Mouse (Mus musculus): Measurements from ENCODE around the gene Gm21860.
"Not testable (repeated sequence)": the region's sequence is repeated elsewhere in the genome, so short reads cannot be mapped to it uniquely, and the experiment has no call there.

The Gm21860 gene

DNA sequence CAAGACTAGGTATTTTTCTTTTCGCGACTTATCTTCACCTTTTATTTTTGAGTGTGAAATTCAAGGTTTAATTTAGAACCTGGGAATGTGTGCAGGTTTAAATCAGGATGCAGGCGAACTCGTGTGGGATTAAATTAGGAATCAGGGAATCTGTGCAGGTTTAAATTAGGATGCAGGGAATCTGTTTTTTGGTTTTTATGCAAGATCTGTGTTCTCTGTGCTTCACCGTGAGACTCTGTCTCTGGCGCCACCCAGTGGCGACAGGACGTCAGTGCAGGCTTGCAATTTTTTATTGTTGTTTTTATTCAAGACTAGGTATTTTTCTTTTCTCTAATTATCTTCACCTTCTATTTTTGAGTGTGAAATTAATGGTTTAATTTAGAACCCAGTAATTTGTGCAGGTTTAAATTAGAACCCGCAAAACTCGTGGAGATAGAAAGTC is 22.5 kb downstream of the Gm21860 start:
- not testable (repeated sequence) for DNase-seq (ENCODE audit: low spot score in 2 of 2)

DNA sequence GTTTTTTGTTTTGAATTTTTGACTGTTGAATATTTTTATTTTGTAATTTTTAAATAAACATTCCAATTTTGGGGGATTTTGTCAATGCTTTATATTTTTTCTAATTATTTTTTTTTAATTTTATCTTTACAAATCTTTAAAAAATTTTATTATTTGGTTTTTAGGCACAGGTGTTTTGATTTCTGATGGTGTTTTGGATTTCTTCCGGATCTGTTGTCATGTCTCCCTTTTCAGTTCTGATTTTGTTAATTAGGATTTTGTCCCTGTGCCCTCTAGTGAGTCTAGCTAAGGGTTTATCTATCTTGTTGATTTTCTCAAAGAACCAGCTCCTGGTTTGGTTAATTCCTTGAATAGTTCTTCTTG is 23.0 kb downstream of the Gm21860 start:
- not testable (repeated sequence) for DNase-seq (ENCODE audit: low spot score in 2 of 2)

DNA sequence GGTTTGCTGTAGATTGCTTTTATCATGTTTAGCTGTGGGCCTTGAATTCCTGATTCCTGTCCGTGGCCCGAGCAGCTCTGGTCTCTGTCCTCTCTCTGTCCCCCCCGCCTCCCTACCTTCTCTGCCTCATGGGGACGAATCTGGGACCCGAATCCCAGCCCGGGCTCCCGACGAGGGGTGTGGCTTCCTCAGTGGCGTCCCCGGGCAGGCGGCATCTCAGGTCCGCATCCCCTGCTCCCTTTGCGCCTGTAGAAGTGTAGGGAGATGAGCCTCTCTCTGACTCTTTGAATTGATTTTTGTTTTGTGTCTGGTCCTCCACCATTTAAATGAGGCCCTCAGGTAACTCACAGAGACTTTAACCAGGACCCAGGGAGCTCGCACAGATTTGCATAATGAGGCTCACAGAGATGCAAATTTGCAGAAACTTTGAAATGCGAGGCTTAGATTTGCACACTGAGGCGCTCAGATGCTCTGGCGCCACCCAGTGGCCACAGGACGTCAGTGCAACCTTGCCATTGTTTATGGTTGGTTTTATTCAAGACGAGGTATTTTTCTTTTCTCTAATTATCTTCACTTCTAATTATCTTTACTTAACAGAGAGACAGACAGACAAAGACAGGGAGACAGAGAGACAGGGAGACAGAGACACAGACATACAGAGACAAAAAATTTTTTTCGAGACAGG is 23.6 kb downstream of the Gm21860 start:
- not testable (repeated sequence) for DNase-seq (ENCODE audit: low spot score in 2 of 2)

DNA sequence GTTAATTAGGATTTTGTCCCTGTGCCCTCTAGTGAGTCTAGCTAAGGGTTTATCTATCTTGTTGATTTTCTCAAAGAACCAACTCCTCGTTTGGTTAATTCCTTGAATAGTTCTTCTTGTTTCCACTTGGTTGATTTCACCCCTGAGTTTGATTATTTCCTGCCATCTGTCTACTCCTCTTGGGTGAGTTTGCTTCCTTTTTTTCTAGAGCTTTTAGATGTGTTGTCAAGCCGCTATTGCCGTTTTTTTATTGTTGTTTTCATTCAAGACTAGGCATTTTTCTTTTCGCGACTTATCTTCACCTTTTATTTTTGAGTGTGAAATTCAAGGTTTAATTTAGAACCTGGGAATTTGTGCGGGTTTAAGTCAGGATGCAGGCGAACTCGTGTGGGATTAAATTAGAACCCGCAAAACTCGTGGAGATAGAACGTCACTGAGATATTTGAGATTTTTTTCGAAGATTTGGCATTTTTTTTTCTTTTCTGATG is 24.8 kb downstream of the Gm21860 start:
- DNase-seq (ENCODE audit: low spot score in 2 of 2), result not testable (repeated sequence)

DNA sequence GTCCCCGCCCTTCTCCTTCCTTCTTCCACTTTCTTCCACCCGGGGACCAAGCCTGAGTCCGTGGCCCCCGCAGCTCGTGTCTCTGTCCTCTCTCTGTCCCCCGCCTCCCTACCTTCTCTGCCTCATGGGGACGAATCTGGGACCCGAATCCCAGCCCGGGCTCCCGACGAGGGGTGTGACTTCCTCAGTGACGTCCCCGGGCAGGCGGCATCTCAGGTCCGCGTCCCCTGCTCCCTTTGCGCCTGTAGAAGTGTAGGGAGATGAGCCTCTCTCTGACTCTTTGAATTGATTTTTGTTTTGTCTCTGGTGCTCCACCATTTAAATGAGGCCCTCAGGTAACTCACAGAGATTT is 25.7 kb downstream of the Gm21860 start:
- not testable (repeated sequence) for DNase-seq (ENCODE audit: low spot score in 2 of 2)

DNA sequence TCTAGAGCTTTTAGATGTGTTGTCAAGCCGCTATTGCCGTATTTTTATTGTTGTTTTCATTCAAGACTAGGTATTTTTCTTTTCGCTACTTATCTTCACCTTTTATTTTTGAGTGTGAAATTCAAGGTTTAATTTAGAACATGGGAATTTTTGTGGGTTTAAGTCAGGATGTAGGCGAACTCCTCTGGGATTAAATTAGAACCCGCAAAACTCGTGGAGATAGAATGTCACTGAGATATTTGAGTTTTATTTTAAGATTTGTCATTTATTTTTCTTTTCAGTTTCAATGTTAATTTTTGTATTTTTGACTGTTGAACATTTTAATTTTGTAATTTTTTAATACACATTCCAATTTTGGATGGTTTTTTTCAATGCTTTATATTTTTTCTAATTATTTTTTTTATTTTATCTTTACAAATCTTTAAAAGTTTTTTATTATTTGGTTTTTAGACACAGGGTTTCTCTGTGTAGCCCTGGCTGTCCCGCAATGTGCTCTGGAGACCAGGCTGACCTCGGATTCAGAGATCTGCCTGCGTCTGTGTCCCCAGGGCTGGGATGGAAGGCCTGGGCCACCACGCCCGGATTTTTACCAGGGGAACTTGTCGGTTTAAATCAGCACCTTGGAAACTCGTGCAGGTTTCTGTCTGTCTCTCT is 26.2 kb downstream of the Gm21860 start:
- DNase-seq (ENCODE audit: low spot score in 2 of 2), result not testable (repeated sequence)

DNA sequence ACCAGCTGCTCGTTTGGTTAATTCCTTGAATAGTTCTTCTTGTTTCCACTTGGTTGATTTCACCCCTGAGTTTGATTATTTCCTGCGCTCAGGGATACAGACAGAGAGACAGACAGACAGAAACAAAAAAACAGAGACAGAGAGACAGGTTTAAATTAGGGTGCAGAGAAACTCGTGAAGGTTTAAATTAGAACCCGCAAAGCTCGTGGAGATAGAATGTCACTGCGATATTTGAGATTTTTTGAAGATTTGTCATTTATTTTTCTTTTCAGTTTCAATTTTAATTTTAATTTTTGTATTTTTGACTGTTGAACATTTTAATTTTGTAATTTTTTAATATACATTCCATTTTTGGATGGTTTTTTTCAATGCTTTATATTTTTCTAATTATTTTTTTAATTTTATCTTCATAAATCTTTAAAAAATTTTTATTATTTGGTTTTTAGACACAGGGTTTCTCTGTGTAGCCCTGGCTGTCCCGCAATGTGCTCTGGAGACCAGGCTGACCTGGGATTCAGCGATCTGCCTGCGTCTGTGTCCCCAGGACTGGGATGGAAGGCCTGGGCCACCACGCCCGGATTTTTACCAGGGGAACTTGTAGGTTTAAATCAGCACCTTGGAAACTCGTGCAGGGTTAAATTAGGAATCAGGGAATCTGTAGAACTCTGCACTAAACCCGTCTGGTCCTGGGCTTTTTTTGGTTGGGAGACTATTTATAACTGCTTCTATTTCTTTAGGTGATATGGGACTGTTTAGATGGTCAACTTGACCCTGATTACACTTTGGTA is 27.3 kb downstream of the Gm21860 start:
- not testable (repeated sequence) for DNase-seq (ENCODE audit: low spot score in 2 of 2)

DNA sequence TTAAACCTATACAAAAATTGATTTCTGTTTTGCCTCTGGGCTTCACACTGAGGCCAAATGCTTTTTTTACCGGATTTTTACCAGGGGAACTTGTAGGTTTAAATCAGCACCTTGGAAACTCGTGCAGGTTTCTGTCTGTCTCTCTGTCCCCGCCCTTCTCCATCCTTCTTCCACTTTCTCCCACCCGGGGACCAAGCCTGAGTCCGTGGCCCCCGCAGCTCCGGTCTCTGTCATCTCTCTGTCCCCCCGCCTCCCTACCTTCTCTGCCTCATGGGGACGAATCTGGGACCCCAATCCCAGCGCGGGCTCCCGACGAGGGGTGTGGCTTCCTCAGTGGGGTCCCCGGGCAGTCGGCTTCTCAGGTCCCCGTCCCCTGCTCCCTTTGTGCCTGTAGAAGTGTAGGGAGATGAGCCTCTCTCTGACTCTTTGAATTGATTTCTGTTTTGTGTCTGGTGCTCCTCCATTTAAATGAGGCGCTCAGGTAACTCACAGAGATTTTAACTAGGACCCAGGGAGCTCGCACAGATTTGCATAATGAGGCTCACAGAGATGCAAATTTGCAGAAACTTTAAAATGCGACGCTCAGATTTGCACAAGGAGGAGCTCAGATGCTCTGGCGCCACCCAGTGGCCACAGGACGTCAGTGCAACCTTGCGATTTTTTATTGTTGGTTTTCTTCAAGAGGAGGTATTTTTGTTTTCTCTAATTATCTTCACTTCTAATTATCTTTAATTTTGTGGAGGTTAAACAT is 28.7 kb downstream of the Gm21860 start:
- not testable (repeated sequence) for DNase-seq (ENCODE audit: low spot score in 2 of 2)

DNA sequence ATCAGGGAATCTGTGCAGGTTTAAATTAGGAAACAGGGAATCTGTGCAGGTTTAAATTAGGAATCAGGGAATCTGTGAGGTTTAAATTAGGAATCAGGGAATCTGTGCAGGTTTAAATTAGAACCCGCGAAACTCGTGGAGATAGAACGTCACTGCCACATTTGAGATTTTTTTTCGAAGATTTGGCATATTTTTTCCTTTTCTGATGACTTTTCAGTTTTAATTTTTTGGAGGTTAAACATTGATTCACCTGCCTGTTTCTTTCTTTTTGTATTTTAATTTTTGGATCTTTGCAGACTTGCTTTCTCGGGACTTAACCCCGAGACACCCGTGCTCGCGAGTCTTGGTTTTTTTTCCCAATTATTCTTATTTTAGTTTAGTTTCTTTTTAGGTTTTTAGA is 29.5 kb downstream of the Gm21860 start:
- not testable (repeated sequence) for DNase-seq (ENCODE audit: low spot score in 2 of 2)

DNA sequence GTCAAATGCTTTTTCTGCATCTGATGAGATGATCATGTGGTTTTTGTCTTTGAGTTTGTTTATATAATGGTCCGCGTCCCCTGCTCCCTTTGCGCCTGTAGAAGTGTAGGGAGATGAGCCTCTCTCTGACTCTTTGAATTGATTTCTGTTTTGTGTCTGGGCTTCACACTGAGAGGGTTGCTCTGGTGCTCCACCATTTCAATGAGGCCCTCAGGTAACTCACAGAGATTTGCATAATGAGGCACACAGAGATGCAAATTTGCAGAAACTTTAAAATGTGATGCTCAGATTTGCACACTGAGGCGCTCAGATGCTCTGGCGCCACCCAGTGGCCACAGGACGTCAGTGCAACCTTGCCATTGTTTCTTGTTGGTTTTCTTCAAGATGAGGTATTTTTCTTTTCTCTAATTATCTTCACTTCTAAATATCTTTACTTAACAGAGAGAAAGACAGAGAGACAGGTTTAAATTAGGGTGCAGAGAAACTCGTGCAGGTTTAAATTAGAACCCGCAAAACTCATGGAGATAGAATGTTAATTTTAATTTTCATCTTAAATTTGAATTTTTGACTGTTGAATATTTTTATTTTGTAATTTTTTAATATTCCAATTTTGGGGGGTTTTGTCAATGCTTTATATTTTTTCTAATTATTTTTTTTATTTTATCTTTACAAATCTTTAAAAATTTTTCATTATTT is 30.5 kb downstream of the Gm21860 start:
- not testable (repeated sequence) for DNase-seq (ENCODE audit: low spot score in 2 of 2)

DNA sequence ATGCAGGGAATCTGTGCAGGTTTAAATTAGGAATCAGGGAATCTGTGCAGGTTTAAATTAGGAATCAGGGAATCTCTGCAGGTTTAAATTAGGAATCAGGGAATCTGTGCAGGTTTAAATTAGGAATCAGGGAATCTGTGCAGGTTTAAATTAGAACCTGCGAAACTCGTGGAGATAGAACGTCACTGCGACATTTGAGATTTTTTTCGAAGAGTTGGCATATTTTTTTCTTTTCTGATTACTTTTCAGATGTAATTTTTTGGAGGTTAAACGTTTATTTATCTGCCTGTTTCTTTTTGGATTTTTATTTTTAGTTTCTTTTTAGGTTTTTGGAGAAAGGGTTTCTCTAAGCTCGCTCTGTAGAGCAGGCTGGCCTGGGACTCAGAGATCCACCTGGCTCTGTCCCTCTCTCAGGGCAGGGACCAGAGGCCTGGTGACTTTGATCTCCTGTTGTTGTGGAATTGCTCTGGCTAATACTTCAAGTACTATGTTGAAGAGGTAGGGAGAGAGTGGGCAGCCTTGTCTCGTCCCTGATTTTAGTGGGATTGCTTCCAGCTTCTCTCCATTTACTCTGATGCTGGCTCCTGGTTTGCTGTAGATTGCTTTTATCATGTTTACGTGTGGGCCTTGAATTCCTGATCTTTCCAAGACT is 31.2 kb downstream of the Gm21860 start:
- not testable (repeated sequence) for DNase-seq (ENCODE audit: low spot score in 2 of 2)

DNA sequence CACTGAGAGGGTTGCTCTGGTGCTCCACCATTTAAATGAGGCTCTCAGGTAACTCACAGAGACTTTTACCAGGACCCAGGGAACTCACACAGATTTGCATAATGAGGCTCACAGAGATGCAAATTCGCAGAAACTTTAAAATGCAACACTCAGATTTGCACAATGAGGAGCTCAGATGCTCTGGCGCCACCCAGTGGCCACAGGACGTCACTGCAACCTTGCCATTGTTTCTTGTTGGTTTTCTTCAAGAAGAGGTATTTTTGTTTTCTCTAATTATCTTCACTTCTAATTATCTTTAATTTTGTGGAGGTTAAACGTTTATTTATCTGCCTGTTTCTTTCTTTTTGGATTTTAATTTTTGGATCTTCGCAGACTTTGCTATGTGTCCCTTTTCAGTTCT is 34.1 kb downstream of the Gm21860 start:
- DNase-seq (ENCODE audit: low spot score in 2 of 2), result not testable (repeated sequence)

DNA sequence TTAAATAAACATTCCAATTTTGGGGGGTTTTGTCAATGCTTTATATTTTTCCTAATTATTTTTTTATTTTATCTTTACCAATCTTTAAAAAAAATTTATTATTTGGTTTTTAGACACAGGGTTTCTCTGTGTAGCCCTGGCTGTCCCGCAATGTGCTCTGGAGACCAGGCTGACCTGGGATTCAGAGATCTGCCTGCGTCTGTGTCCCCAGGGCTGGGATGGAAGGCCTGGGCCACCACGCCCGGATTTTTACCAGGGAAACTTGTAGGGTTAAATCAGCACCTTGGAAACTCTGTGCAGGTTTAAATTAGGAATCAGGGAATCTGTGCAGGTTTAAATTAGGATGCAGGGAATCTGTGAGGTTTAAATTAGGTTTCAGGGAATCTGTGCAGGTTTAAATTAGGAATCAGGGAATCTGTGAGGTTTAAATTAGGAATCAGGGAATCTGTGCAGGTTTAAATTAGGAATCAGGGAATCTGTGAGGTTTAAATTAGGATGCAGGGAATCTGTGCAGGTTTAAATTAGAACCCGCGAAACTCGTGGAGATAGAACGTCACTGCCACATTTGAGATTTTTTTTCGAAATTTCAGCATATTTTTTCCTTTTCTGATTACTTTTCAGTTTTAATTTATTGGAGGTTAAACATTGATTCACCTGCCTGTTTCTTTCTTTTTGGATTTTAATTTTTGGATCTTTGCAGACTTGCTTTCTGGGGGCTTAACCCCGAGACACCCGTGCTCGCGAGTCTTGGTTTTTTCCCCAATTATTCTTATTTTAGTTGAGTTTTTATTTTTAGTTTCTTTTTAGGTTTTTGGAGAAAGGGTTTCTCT is 35.0 kb downstream of the Gm21860 start:
- DNase-seq (ENCODE audit: low spot score in 2 of 2), result not testable (repeated sequence)

DNA sequence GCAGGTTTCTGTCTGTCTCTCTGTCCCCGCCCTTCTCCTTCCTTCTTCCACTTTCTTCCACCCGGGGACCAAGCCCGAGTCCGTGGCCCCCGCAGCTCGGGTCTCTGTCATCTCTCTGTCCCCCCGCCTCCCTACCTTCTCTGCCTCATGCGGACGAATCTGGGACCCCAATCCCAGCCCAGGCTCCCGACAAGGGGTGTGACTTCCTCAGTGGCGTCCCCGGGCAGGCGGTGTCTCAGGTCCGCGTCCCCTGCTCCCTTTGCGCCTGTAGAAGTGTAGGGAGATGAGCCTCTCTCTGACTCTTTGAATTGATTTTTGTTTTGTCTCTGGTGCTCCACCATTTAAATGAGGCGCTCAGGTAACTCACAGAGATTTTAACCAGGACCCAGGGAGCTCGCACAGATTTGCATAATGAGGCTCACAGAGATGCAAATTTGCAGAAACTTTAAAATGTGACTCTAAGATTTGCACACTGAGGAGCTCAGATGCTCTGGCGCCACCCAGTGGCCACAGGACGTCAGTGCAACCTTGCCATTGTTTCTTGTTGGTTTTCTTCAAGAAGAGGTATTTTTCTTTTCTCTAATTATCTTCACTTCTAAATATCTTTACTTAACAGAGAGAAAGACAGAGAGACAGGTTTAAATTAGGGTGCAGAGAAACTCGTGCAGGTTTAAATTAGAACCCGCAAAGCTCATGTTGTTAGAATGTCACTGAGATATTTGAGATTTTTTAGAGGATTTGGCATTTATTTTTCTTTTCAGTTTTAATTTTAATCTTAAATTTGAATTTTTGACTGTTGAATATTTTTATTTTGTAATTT is 35.8 kb downstream of the Gm21860 start:
- DNase-seq (ENCODE audit: low spot score in 2 of 2), result peak in 1 of 2 experiments; percentile 39

DNA sequence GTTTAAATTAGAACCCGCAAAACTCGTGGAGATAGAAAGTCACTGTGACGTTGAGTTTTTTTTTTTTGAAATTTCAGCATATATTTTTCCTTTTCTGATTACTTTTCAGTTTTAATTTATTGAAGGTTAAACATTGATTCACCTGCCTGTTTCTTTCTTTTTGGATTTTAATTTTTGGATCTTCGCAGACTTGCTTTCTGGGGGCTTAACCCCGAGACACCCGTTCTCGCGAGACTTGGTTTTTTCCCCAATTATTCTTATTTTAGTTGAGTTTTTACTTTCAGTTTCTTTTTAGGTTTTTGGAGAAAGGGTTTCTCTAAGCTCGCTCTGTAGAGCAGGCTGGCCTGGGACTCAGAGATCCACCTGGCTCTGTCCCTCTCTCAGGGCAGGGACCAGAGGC is 36.6 kb downstream of the Gm21860 start:
- DNase-seq (ENCODE audit: low spot score in 2 of 2), result not testable (repeated sequence)

DNA sequence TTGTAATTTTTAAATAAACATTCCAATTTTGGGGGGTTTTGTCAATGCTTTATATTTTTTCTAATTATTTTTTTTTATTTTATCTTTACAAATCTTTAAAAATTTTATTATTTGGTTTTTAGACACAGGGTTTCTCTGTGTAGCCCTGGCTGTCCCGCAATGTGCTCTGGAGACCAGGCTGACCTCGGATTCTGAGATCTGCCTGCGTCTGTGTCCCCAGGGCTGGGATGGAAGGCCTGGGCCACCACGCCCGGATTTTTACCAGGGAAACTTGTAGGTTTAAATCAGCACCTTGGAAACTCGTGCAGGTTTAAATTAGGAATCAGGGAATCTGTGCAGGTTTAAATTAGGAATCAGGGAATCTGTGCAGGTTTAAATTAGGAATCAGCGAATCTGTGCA is 37.1 kb downstream of the Gm21860 start:
- DNase-seq (ENCODE audit: low spot score in 2 of 2), result not testable (repeated sequence)

Data from right cerebral cortex, postnatal 36 days (tissue).